Mouse (Mus musculus): ENCODE results near the gene P2ry6.

Gene P2ry6

GRCm38 (mm10) chr7:100941169-100941568 is 33.3 kb downstream of the P2ry6 start:
- DNase-seq (ENCODE audit: low spot score) = no peak

DNA sequence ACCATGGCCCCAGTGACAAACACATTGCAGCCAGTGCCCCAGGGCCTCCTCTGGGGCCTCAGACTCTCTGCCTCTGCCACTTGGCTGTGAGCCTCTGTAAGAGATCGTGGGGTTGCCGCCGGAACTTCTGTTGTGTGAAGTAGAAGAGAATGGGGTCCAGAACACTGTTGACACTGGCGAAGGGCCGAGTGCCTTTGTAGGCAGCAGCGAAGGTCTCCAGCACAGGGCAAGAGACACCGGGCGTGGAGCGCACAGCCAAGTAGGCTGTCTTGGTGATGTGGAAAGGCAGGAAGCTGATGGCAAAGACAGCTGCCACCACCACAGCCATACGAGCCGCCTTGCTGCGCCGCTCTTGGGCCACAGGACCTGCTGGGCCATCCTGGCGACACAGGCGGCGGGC is 36.3 kb downstream of the P2ry6 start:
- DNase-seq (ENCODE audit: low spot score) = no peak

DNA sequence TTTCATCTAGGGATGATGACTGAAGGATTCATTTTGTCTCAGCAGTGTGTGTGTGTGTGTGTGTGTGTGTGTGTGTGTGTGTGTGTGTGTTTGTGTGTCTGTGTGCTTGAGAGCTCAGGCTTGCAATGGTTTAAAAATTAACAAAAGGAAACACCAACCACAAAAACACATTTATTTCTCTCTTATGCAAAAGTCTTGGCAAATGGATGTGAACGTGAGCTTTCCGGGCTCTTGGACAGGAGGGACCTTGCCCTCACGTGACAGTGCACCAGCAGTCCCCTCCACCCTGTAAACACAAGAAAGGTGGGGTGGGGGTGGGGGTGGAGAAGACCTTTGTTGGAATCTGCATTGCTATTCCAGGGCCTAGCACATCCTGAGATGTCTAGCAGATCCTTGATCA is 37.0 kb downstream of the P2ry6 start:
- DNase-seq (ENCODE audit: low spot score) = no peak

DNA sequence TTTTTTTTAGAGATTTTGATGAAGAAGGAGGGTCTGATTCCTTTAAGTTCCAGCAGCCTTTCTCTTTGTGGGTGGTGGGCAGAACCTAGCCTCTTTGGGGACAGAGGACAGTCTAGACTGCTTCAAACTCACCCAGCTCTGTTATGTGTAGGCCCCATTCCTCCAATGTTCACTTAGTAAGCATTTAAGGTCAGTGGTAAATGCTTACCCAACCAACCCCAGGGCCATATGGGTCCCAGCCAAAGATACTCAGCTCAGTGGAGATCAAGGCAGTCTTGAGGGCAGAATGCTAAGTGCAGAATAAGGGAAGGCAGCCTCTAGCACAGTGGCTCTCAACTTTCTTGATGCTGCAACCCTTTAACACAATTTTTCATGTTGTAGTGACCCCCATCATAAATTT is 40.9 kb downstream of the P2ry6 start:
- DNase-seq (ENCODE audit: low spot score) = no peak

DNA sequence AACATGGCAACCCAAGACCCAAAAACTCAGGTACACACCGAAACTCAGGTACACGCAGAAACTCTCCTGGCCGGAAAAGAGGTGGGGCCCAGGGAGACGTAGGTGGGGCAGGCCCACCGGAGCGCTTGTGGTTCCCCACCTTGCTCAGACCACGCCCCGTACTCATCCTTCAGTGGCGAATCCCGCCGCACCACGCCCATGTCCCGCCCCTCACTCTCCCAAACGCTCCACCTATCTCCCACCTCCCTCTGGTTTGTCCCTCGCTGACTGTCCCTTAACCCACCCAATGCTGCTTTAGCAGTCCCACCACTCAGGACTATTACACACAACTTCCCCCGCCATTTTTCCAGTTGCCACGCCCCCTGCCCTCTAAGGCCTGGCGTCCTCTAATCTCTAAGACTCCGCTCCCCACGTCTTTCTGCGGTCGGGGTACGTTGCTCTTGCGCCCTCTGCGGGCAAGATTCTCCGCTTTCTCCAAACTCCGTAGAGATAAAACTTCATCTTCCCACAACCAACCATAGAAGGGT is 41.9 kb downstream of the P2ry6 start:
- DNase-seq (ENCODE audit: low spot score) = peak; percentile 80

DNA sequence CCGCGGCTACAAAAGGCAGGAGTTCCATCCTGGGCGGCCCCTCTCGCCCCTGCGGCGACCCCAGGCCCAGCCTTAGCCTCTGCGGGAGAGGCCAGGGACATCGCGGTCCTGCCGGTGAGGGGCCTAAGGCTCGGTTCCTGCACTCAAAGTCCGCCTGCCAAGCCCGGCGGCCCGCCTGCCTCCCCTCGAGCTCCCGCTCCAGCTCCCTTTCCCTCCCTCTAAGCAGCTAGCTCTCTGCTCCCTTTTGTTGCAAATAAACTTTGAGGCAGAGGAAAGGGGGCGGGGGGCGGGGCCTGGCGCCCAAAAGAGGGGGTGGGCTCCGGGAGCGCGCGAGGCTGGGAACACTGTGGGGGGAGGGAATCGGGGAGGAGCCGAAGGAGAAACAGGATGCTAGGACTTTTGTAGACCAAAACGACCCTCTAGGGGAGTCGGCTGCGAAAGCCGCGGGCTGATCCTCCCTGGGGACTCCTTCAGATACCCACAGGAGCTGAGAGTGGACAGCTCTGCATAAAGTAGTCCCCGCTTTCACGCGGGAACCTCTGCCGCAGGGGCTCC is 42.4 kb downstream of the P2ry6 start, which contains the start of gene Arhgef17:
Gene Arhgef17 (minus strand): TSS at position 182 of the 555 bp plus-strand sequence.
- DNase-seq (ENCODE audit: low spot score) = peak; percentile 74

DNA sequence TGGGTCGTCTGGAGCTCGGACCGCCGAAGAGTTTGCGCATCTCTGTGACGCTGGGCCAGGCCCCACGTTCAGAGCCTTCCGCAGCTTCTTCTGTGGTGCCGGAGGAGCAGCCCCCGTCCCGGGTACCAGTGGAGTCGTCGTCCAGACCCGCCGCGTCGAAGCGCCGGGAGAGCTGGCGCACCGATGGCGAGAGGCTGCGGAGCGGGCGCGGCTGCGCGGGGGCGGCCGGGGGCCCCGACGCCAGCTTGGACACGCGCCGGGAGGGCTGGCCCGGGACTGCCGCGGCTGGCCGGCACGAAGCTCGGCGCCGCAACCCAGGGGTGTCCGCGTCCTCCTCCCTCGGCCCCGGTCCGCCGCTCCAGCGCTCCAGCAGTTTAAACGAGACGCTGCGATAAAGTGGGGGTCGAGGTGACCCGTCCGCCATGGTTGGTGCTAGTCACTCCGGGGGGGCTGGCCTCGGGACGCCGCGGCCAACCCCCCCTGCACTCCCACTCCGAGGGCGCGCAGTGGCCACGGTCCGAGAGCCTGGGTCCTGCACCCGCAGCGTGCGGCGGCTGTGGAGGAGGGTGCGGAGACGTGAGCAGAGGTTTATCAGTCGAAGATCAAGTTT is 43.0 kb downstream of the P2ry6 start:
- DNase-seq (ENCODE audit: low spot score) = peak; percentile 54

DNA sequence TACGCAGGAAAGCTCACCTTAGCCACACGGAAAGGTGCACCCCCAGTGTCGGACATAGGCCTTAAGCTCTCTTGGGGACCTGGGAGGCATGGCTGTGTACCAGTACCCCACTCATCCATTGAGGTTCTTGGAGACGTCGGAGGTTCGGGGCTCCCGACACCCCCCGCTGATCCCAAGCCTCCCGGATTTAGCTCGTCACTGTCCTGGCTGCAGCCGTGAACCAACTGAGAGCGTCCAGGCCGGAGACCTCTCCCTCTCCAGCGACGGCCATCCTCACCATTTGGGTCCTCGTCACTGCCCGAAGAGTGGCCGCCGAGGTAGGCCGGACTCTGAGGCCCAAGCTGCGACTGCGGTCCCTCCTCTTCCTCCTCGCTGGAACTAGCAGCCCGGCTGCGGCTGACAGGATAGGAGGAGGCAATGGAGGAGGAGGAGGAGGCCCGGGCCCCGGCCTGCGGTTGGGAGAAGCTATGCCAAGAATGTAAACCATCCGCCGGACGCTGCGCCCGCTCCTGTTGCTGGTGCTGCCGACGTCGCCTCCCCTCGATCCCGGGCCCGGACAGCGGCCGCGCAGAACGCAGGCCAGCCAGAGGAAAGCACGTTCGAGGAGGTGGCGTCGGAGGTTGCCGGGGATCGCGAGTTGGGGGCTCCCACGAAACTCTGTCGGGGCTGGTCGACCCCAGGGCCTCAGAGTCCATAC is 43.7 kb downstream of the P2ry6 start:
- DNase-seq (ENCODE audit: low spot score) = peak; percentile 63

DNA sequence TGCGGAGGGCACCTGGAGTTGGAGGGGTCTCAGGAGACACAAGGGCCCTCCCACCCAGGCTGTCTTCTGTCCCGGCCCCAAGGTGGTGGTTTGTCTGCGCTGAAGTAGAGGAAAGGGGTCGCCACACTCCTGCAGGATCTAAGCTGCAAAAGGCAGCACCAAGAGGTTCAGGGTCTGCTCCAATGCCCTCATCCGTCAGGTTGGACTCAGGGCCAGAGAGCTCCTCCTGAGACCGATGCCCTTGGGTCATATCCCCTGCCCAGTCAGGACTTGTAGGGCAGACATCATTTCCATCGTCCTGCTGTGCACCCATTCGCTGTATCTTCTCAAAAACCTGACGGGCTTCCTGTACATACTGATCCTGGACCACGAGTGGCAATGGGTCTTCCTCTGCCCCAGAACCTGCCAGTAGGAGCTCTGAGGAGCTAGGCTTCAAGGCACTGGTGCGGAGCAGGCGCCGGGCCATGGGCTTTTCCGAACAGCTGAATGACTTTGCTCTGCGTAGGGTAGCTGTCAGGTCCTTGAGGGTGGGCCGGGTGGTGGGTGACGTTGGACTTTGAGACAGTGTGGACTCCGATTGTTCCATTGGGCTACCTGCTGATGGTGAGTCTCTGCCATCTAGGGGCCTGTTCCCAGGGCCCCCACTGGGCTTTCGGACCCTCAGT is 44.7 kb downstream of the P2ry6 start:
- DNase-seq (ENCODE audit: low spot score) = no peak

GRCm38 (mm10) chr7:100928456-100928855 is 46.0 kb downstream of the P2ry6 start:
- DNase-seq (ENCODE audit: low spot score) = no peak

GRCm38 (mm10) chr7:100927287-100928000 is 47.0 kb downstream of the P2ry6 start:
- DNase-seq (ENCODE audit: low spot score) = no peak

- DNase-seq (ENCODE audit: low spot score) = no peak
These were observed 48.0 kb downstream of the P2ry6 start for GRCm38 (mm10) chr7:100926311-100926923.

DNA sequence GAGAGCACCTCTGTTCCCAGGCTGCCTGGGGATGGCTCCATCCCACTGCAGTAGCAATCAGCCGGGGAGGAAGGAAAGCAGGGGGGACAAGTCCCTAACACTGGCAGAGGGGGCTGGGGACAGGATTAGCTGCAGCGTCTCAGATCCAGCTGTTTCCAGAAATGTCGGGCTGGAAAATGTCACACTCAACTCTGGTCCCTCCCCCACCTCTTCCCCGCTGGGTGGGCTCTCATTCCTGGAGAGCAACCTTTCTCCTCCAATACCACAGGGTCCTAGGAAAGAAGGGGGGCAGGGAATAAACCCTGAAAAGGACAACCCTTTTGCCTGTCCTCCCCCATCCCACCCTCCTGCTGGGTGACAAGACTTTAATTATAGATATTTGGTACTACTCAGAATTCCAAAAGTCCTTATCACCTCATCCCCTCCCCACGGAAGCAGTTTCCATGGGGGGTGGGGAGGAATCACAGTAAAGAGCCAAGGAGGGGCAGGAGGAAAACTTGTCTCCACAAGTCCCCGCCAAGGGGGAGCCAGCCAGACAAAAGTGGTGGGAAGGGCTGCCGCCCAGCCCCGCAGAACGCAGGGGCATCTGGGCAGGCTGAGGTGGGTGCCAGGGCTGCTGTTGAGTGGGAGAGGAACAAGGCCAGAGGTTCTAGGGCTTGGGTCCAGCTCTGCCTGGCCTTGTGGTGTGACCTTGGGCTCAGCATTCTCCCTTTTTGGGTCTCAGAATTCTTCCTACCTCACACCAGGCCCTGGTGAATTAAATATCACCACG is 49.6 kb downstream of the P2ry6 start:
- no peak for DNase-seq (ENCODE audit: low spot score)

- no peak for DNase-seq (ENCODE audit: low spot score)
These were observed 50.2 kb downstream of the P2ry6 start for GRCm38 (mm10) chr7:100924200-100924599.

DNA sequence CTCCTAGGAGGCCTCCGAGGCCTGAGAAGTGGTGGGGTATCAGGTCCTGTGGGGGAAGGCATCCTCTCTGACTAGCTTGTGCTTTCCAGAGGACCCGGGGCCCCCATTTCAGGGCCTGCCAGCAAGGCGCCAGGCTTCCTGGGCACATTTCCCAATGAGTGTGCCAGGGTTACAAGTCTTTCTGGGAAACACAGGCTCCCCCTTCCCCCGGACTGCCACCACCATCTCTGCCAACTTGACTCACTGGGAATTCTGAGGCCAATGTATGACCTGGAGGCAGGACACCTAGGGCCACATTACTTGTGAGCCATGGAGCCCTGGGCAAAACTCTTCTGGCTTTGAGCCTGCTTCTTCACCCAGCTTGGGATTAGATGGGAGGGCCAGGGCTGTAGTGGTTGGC is 51.5 kb downstream of the P2ry6 start:
- DNase-seq (ENCODE audit: low spot score) = no peak

DNA sequence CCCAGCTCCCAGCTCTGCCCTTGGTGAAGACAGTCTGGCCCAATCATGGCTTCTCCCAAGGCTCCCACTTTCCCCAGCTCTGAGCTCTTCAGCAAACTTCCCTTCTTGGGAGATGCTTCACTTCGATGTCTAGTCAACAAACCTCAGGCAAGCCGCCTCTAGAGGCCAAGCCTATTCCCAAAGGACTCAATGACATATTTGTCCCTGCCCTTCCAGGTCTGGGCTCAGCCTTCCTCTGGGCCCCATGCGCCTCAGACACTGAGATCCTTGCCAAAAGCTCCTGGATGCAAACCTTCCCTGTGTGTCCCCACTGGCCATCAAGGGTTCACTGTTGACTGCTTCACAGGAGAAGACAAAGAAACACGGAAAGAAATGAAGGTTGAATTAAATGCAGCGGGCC is 53.2 kb downstream of the P2ry6 start:
- no peak for DNase-seq (ENCODE audit: low spot score)

DNA sequence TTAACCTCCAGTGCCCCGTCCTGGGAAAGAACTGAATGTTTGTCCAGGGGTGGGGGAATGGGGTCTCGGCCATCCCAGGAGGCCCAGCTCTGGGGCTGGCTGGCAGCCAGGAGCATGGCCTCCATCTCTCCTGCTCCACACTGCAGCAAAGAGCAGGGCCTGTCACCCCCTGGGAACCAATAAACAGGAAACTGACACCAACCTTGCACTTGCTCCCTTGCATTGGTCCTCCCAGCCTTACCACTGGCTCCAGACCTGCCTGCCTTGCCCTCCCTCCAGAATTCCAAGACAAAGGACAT is 54.7 kb downstream of the P2ry6 start:
- DNase-seq (ENCODE audit: low spot score) = peak; percentile 57

- DNase-seq (ENCODE audit: low spot score) = no peak
These were observed 55.2 kb downstream of the P2ry6 start for GRCm38 (mm10) chr7:100919006-100919808.

DNA sequence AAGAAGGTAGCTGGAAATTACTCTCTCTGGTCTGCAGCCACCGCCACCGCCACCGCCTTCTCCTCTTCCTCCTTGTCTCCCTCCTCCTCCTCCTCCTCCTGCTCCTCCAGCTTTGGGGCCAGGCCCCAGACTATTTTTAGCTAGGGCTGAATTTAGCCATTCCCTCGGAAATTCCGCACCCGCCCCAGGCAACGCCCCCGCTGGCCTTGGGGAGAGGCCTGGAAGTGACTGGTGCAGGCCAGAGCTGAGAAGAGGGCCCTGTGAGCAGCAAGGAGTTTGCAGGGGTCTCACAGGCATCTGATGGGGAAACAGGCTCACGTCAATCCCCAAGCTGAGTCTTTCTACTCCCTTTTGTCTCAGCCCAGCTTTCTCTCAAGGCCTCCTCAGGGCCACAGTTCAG is 56.3 kb downstream of the P2ry6 start:
- DNase-seq (ENCODE audit: low spot score) = no peak

- DNase-seq (ENCODE audit: low spot score) = no peak
These were observed 56.7 kb downstream of the P2ry6 start for GRCm38 (mm10) chr7:100917751-100918150.
